Mouse (Mus musculus) liver, postnatal 0 days (tissue): Measurements from ENCODE around the gene Ankrd63. TPM values are rescaled to one million over a fixed set of nuclear protein-coding genes. Genes with fewer than 3 reads are reported as not detected.
A peak's percentile ranks its signal among the peaks of the same experiment; 100 is the strongest.

Experiments
- ATAC-seq: fragments of 200-750 bp; cut with Nextera tagmentation; 2 replicates; pipeline ENCODE4 v1.8.0; 2017; ENCODE audit warnings: mild to moderate bottlenecking, moderate library complexity
- DNase-seq: peaks from one replicate; pipeline ENCODE4 v3.0.0-alpha.2; 2016
- H3K27ac ChIP-seq: fragments of 300-500 bp; sonication (generic); 2 replicates; pipeline ENCODE4 v1.5.1; 2014; ENCODE audit warnings: antibody characterized with exemption, moderate library complexity, mild to moderate bottlenecking, low read depth
- H3K27me3 ChIP-seq: fragments of 300-500 bp; sonication (generic); 2 replicates; pipeline ENCODE4 v1.6.1; 2014; ENCODE audit warnings: low read length, control low read depth, mixed read lengths; ENCODE audit not compliant: insufficient read depth
- H3K36me3 ChIP-seq: fragments of 300-500 bp; sonication (generic); replicated peaks from 2 replicates; pipeline ENCODE4 v1.6.1; 2014; ENCODE audit warnings: mild to moderate bottlenecking, control low read depth, low read length, moderate library complexity, mixed read lengths; ENCODE audit not compliant: insufficient read depth
- H3K4me1 ChIP-seq: fragments of 300-500 bp; sonication (generic); 2 replicates; pipeline ENCODE4 v1.6.1; 2014; ENCODE audit warnings: antibody characterized with exemption, mild to moderate bottlenecking, control low read depth; ENCODE audit not compliant: insufficient read depth
- H3K4me2 ChIP-seq: fragments of 300-500 bp; sonication (generic); 2 replicates; pipeline ENCODE4 v1.6.1; 2014; ENCODE audit warnings: low read depth, mild to moderate bottlenecking, low read length, moderate library complexity, mixed read lengths
- H3K4me3 ChIP-seq: fragments of 300-500 bp; sonication (generic); 2 replicates; pipeline ENCODE4 v1.5.1; 2014; ENCODE audit warnings: low read depth, low read length
- H3K9ac ChIP-seq: fragments of 300-500 bp; sonication (generic); replicated peaks from 2 replicates; pipeline ENCODE4 v1.6.1; 2014; ENCODE audit warnings: mild to moderate bottlenecking, moderate library complexity
- H3K9me3 ChIP-seq: fragments of 300-500 bp; sonication (generic); 2 replicates; pipeline ENCODE4 v1.6.1; 2016; ENCODE audit warnings: mild to moderate bottlenecking, control low read depth, low read length, mixed read lengths
- CTCF ChIP-seq: sonication (generic); IDR thresholded peaks from 2 replicates; pipeline ENCODE4 v1.5.1; 2016; ENCODE audit warnings: antibody characterized with exemption, low read depth
- EP300 ChIP-seq: IDR thresholded peaks from 2 replicates; pipeline ENCODE4 v1.6.1; 2016; ENCODE audit warnings: antibody characterized with exemption, low read depth, mild to moderate bottlenecking
- WGBS: fragments of 180-500 bp; shearing (Covaris S2); extraction: QIAGEN DNeasy Blood & Tissue Kit; methylation state at CpG from one replicate; pipeline ENCODE4 v1.1.7; 2014; ENCODE audit not compliant: insufficient replicate concordance; 5-methylcytosine and 5-hydroxymethylcytosine counted together
- polyA plus RNA-seq: library from polyadenylated mRNA; unstranded; fragments of >200 nt; fragmentation: Nextera tagmentation; extraction: Ambion mirVana; gene quantifications from 2 replicates; pipeline ENCODE4 v1.2.1, GENCODE M21; 2015

Ankrd63 gene
- polyA plus RNA-seq, 1 experiment from 2014 or later: 0.02 TPM

- H3K9ac ChIP-seq: no peak overlapping the region; the same call in 1 of the 2 replicates
Observed at GRCm38 (mm10) chr2:118702883-118703761, 641 bp downstream of the Ankrd63 start.

GRCm38 (mm10) chr2:118701971-118702882 lies 1.5 kb downstream of the Ankrd63 start:
- WGBS: 11% methylated on average over 50 of the region's 51 CpGs
- Histone ChIP-seq H3K4me3 (peak overlapping the region; percentile 54), H3K9ac (no peak overlapping the region), H3K36me3 (no peaks in the 10 kb centered on the region), H3K4me2 (peak overlapping the region; percentile 82), H3K27ac (no peak overlapping the region), H3K9me3 (no peaks in the 10 kb centered on the region), H3K4me1 (peaks cover 35% of the 10 kb centered on the region), H3K27me3 (peaks cover 76% of the 10 kb centered on the region)
- TF ChIP-seq EP300: no peak
- no peak for TF ChIP-seq CTCF
- ATAC-seq: peak; percentile 11; the same call in 1 of the 2 replicates
- no peak for DNase-seq

More at GRCm38 (mm10) chr2:118702883-118703761, 641 bp downstream of the Ankrd63 start:
- H3K27ac ChIP-seq: no peak overlapping the region
- peak overlapping the region; percentile 82 for H3K4me2 ChIP-seq
- peak; percentile 28 for ATAC-seq
- TF ChIP-seq EP300: no peak
- peak; percentile 41 for TF ChIP-seq CTCF
- no peaks in the 10 kb centered on the region for H3K9me3 ChIP-seq
- no peaks in the 10 kb centered on the region for H3K36me3 ChIP-seq
- H3K4me1 ChIP-seq: peaks cover 28% of the 10 kb centered on the region
- under 1% methylated on average over 82 of the region's 93 CpGs for WGBS
- H3K27me3 ChIP-seq: peaks cover 84% of the 10 kb centered on the region
- DNase-seq: peak; percentile 54
- H3K4me3 ChIP-seq: peak overlapping the region; percentile 54

- WGBS: 19% methylated on average over 5 of the region's 5 CpGs
- ATAC-seq: no peak
- no peaks in the 10 kb centered on the region for H3K9me3 ChIP-seq
Observed at GRCm38 (mm10) chr2:118701161-118701560, 2.6 kb downstream of the Ankrd63 start.

GRCm38 (mm10) chr2:118700179-118701062 lies 3.3 kb downstream of the Ankrd63 start:
- ATAC-seq (peak; percentile 48; the same call in 1 of the 2 replicates), DNase-seq (peak; percentile 88)
- H3K9me3 ChIP-seq: no peaks in the 10 kb centered on the region
- peak overlapping the region; percentile 65 for H3K4me2 ChIP-seq
- no peak overlapping the region; the same call in 1 of the 2 replicates for H3K9ac ChIP-seq
- 3% methylated on average over 32 of the region's 32 CpGs for WGBS
- H3K4me1 ChIP-seq: peaks cover 47% of the 10 kb centered on the region
- TF ChIP-seq CTCF (peak; percentile 95), EP300 (no peak)
- H3K4me3 ChIP-seq: peak overlapping the region; percentile 19
- H3K36me3 ChIP-seq: no peaks in the 10 kb centered on the region
- no peak overlapping the region for H3K27ac ChIP-seq
- peaks cover 58% of the 10 kb centered on the region for H3K27me3 ChIP-seq

More at GRCm38 (mm10) chr2:118701161-118701560, 2.6 kb downstream of the Ankrd63 start:
- Histone ChIP-seq H3K27me3 (peaks cover 65% of the 10 kb centered on the region), H3K36me3 (no peaks in the 10 kb centered on the region), H3K4me3 (no peak overlapping the region), H3K4me2 (no peak overlapping the region), H3K27ac (no peak overlapping the region), H3K4me1 (peaks cover 43% of the 10 kb centered on the region), H3K9ac (no peak overlapping the region)
- no peak for DNase-seq
- TF ChIP-seq CTCF (no peak), EP300 (no peak)

- H3K27me3 ChIP-seq: peaks cover 38% of the 10 kb centered on the region
- H3K9ac ChIP-seq: no peak overlapping the region
- no peak for ATAC-seq
- no peak overlapping the region for H3K27ac ChIP-seq
- TF ChIP-seq EP300 (no peak), CTCF (no peak)
- no peak for DNase-seq
- no peak overlapping the region for H3K4me2 ChIP-seq
- no peaks in the 10 kb centered on the region for H3K36me3 ChIP-seq
- H3K9me3 ChIP-seq: no peaks in the 10 kb centered on the region
- H3K4me1 ChIP-seq: peaks cover 34% of the 10 kb centered on the region
- no peak overlapping the region for H3K4me3 ChIP-seq
- whole genome bisulfite sequencing: 60% methylated on average over 7 of the region's 7 CpGs
Observed at GRCm38 (mm10) chr2:118697955-118698354, 5.8 kb downstream of the Ankrd63 start.
